Mouse (Mus musculus) ES-Bruce4 (cell line): ENCODE measurements around the gene Dcaf10. TPM values are rescaled to one million over a fixed set of nuclear protein-coding genes. Genes with fewer than 3 reads are reported as not detected.

Experiments
- H3K27ac ChIP-seq: 2 replicates; pipeline ENCODE4 v1.5.1; 2012; ENCODE audit warnings: low read length, inconsistent platforms; ENCODE audit not compliant: insufficient read depth
- H3K27me3 ChIP-seq: 2 replicates; pipeline ENCODE4 v1.6.1; 2012; ENCODE audit warnings: mild to moderate bottlenecking, low read length, inconsistent platforms; ENCODE audit not compliant: control insufficient read depth, poor library complexity, insufficient read depth, severe bottlenecking
- H3K36me3 ChIP-seq: 2 replicates; pipeline ENCODE4 v1.6.1; 2012; ENCODE audit warnings: inconsistent platforms, mild to moderate bottlenecking, low read length, moderate library complexity; ENCODE audit not compliant: control insufficient read depth, poor library complexity, insufficient read depth, severe bottlenecking
- H3K4me1 ChIP-seq: one replicate; pipeline ENCODE4 v1.8.1; 2011; ENCODE audit warnings: low read length; ENCODE audit not compliant: control insufficient read depth, insufficient read depth
- H3K4me3 ChIP-seq: 2 replicates; pipeline ENCODE4 v1.5.1; 2011; ENCODE audit warnings: low read depth, mild to moderate bottlenecking, low read length
- H3K9ac ChIP-seq: 2 replicates; pipeline ENCODE4 v1.6.1; 2012; ENCODE audit warnings: low read depth, mild to moderate bottlenecking, inconsistent platforms; ENCODE audit not compliant: poor library complexity, severe bottlenecking
- H3K9me3 ChIP-seq: replicated peaks from 2 replicates; pipeline ENCODE4 v1.6.1; 2012; ENCODE audit warnings: mild to moderate bottlenecking, low read length, inconsistent platforms; ENCODE audit not compliant: control insufficient read depth, poor library complexity, insufficient read depth, severe bottlenecking
- CTCF ChIP-seq: IDR thresholded peaks from one replicate; pipeline ENCODE4 v1.8.1; 2011; ENCODE audit warnings: low read depth, low read length
- EP300 ChIP-seq: IDR thresholded peaks from 2 replicates; pipeline ENCODE4 v1.6.1; 2011; ENCODE audit warnings: low read depth, low read length; ENCODE audit not compliant: insufficient read depth
- POLR2A ChIP-seq: IDR thresholded peaks from one replicate; pipeline ENCODE4 v1.8.1; 2011; ENCODE audit warnings: low read length; ENCODE audit not compliant: insufficient read depth
- polyA plus RNA-seq: library from polyadenylated mRNA; stranded (reverse); fragments of >200 nt; gene quantifications from 2 replicates; pipeline ENCODE4 v1.2.4, GENCODE M21; 2011; ENCODE audit warnings: low read depth; ENCODE audit not compliant: missing spikeins, insufficient read depth, insufficient read length

Dcaf10 gene
- polyA plus RNA-seq, 1 experiment: 12.1 TPM

DNA sequence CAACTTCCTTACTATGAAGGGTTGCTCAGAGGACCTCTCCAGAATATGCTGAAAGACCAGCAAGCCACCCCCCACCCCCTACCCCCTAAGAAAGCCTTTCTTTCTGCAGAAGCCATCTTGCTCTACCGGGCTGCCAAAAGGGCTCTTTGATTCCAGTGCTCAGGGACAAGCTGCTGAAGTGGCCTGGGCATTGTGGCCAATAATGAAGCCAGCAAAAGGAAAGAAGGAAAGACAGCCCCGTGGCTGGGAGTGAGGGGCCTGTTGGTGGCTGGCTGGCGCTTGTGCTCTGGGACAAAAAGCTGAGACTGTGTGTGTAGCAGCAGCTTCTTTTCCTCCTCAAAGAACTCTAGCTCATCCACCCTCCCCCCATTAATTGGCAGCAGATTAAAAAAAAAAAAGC is 78.8 kb downstream of the Dcaf10 start:
- TF ChIP-seq CTCF: no peak
- no peak for TF ChIP-seq POLR2A
- no peak for TF ChIP-seq EP300
- H3K4me1 ChIP-seq: peaks cover 16% of the 10 kb centered on the region

DNA sequence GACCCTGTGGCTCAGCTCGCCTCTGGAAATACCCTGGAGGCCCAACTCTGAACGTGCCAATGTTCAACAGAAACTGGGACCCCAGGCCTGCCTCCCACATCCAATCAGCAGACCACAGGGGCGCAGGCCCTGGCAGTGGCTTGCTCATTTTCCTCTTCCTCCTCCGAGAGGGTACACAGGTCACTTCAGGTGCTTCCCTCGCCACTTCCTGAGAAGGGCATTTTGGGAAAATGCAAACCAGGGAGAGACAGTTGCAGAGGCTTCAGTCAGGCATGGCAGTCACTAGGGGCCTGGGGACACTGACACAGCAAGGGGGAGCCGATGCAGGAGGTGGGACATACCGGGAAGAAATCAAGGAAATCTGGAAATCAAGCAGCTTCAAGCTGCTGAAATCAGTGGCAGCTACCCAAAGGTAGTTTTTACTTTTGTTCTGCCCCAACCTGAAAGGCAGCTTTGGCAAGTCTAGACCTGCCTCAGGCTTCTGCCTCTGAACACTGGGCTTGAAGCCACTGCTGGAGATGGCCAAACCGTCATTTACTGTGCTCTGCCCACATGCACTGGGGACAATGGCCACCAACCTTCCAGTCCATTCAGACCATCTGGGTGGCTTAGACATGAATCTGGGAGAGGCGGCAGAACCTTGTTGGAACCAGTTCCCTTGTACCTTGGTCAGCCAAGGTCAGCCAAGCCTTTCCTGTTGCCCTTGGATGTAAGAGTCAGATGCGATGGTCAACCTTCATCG is 79.8 kb downstream of the Dcaf10 start:
- no peak overlapping the region for H3K9ac ChIP-seq
- TF ChIP-seq EP300 (peak; percentile 86), CTCF (no peak)
- H3K9me3 ChIP-seq: no peaks in the 10 kb centered on the region
- no peaks in the 10 kb centered on the region for H3K36me3 ChIP-seq
- H3K27ac ChIP-seq: peak overlapping the region; percentile 0; the same call in 1 of the 2 replicates
- no peak overlapping the region for H3K4me3 ChIP-seq
- no peaks in the 10 kb centered on the region for H3K27me3 ChIP-seq
- H3K4me1 ChIP-seq: peaks cover 16% of the 10 kb centered on the region

More for the DNA sequence above, 78.8 kb downstream of the Dcaf10 start:
- Histone ChIP-seq H3K36me3 (no peaks in the 10 kb centered on the region), H3K27ac (no peak overlapping the region), H3K9ac (no peak overlapping the region), H3K4me3 (no peak overlapping the region), H3K27me3 (no peaks in the 10 kb centered on the region), H3K9me3 (no peaks in the 10 kb centered on the region)

DNA sequence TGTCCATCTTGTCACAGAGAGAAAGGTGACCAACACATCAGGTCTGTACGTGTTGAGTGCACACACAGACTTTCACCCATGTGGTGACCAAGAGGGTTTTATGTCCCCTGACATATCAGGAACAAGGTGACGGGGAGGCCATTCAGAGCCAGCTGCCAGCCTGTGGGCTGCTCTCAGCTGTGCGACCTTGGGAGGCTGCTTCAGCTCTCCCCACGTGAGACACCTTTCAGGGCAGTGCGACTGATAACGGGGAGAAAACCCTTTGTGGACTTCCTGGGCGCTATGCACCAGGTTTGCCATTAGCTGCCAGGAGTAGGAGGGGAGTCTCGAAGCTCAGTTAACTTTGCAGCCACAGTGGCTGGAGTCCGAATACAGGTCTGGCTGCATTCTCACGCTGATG is 80.7 kb downstream of the Dcaf10 start:
- no peak overlapping the region for H3K4me3 ChIP-seq
- no peak overlapping the region for H3K9ac ChIP-seq
- H3K4me1 ChIP-seq: peaks cover 16% of the 10 kb centered on the region
- no peaks in the 10 kb centered on the region for H3K36me3 ChIP-seq
- H3K27me3 ChIP-seq: no peaks in the 10 kb centered on the region
- TF ChIP-seq CTCF (no peak), POLR2A (no peak), EP300 (no peak)
- no peaks in the 10 kb centered on the region for H3K9me3 ChIP-seq
- H3K27ac ChIP-seq: no peak overlapping the region

DNA sequence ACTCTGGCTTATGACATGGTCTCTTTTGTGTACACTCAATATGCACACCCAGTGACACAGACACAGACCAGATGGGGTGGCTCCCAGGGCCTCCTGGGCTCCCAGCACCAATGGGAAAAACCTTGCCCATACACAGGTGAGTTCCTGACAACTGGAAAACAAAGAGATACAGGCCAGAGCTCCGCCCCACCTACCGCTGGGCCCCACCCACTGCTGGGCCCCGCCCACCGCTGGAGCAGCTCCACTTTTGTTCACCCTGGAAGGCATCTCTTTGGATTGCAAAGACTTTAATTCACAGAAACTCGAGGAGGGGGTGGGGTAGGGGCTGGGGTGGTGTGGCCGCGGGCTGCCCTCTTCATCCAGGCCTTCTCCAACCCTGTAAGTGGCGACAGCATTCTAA is 81.5 kb downstream of the Dcaf10 start:
- Histone ChIP-seq H3K4me1 (peaks cover 16% of the 10 kb centered on the region), H3K4me3 (no peak overlapping the region), H3K27ac (peak overlapping the region; percentile 65), H3K27me3 (no peaks in the 10 kb centered on the region), H3K9me3 (no peaks in the 10 kb centered on the region), H3K36me3 (no peaks in the 10 kb centered on the region), H3K9ac (no peak overlapping the region)
- TF ChIP-seq EP300: 0 out of 2 replicates have a peak, but pooled peaks have one; percentile 37
- TF ChIP-seq CTCF: no peak
- no peak for TF ChIP-seq POLR2A

DNA sequence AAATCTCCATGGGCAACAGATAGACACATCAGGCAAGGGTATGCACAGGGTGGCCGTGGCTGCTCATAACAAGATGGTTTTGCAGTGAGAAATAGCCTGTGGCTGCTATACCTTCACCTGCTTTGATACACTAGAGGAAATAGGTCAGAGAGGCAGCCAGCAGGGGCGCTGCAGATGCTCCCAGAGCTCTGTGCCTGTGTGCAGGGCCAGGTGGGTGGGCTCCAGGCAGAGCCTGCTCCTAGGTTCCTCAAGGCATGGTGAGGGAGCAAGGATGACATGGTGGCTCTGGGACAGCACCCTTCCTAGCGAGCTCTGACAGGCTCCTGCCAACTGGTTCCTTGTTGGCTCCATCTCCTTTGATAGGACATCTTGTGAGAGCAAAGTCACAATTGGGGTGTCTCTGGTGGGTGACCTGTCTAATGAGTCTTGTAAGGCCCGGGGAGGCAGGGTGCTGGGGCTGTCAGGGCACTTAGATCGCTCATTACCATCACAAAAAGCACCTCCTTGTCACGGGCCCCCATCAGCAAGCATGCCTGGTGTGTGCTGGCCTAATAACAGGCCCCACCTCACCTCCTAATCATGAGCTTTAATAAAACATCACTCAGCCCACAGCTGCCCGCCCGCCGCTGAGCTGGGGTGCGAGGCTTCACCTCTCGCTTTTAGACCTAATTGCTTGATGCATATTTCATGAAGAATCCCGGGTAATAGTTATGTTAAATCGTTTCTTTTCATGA is 85.0 kb downstream of the Dcaf10 start:
- H3K27ac ChIP-seq: no peak overlapping the region
- H3K9me3 ChIP-seq: no peaks in the 10 kb centered on the region
- H3K4me3 ChIP-seq: no peak overlapping the region
- H3K27me3 ChIP-seq: no peaks in the 10 kb centered on the region
- no peaks in the 10 kb centered on the region for H3K36me3 ChIP-seq
- H3K9ac ChIP-seq: no peak overlapping the region
- peaks cover 11% of the 10 kb centered on the region for H3K4me1 ChIP-seq
- no peak for TF ChIP-seq POLR2A
- no peak for TF ChIP-seq EP300
- peak; percentile 79 for TF ChIP-seq CTCF

Other genes starting within 250 kb of the Dcaf10 start
- 112 and 114 TPM in 2 replicates for gene Tomm5, start 234.0 kb upstream of the Dcaf10 start, polyA plus RNA-seq
- gene Frmpd1, start 157.2 kb upstream of the Dcaf10 start, polyA plus RNA-seq: 3.2 and 4.5 TPM in 2 replicates
- gene Trmt10b, start 45.0 kb upstream of the Dcaf10 start, polyA plus RNA-seq: 19.7 and 19.8 TPM in 2 replicates
- 60.0 and 73.4 TPM in 2 replicates for gene Exosc3, start 631 bp downstream of the Dcaf10 start, polyA plus RNA-seq
- gene Slc25a51, start 66.7 kb downstream of the Dcaf10 start, polyA plus RNA-seq: 43.0 and 45.7 TPM in 2 replicates
- 24.5 and 27.4 TPM in 2 replicates for gene Shb, start 190.4 kb downstream of the Dcaf10 start, polyA plus RNA-seq